27 mouse cellular contexts compared by ENCODE assay signal in the genomic region with DNA sequence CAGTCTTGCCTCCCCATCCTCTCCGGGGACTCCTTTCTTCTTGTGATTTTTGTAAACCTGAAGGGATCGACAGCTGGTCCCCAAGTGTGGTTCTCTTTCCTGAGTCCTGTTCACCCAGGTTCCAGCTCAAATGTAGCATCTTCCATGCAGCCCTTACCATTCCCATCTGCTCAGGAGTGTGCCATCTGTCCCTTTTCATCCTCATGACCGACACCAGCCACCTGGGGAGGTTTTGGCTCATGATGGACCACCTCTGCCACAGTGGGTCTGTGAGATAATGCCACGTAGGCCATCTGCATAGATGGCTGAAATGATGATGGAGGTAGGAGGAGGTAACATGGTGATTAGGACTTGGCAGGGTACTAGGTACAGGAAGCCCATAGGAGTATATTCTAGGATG. TPM values are rescaled to one million over a fixed set of nuclear protein-coding genes. Genes with fewer than 3 reads are reported as not detected.
"Had no signal": no experiment of that assay in that cellular context is flagged by ENCODE, and none has a peak within 500 bp of the region (broad histone marks: within the 10 kb centered on the region; RNA-seq: fewer than 3 reads in every experiment).

No protein-coding gene starts in this region.

- H3K4me2 ChIP-seq: kidney, embryonic 15.5 days; midbrain, embryonic 11.5 days; stomach, embryonic 15.5 days had no signal

- DNase-seq: kidney, postnatal 10 days; kidney, postnatal 36 days; liver, embryonic 13.5 days; lung, adult 2 months; lung, postnatal 14 days; lung, postnatal 4 days; midbrain, embryonic 14.5 days; right cerebral cortex, postnatal 25 days; spleen, adult 18-20 months; thymus, postnatal 25 days had no signal

- H3K27me3 ChIP-seq: kidney, embryonic 15.5 days; liver, embryonic 13.5 days; neural tube, embryonic 12.5 days; neural tube, embryonic 15.5 days; stomach, embryonic 15.5 days had no signal

- H3K9me3 ChIP-seq: kidney, embryonic 15.5 days; liver, embryonic 13.5 days; neural tube, embryonic 12.5 days; neural tube, embryonic 15.5 days; stomach, embryonic 15.5 days had no signal

- H3K27ac ChIP-seq: kidney, embryonic 15.5 days; neural tube, embryonic 12.5 days; neural tube, embryonic 15.5 days; stomach, embryonic 15.5 days had no signal

- H3K4me3 ChIP-seq: kidney, embryonic 15.5 days; neural tube, embryonic 12.5 days; neural tube, embryonic 15.5 days; stomach, embryonic 15.5 days had no signal

- H3K36me3 ChIP-seq: neural tube, embryonic 15.5 days; stomach, embryonic 15.5 days had no signal

- H3K9ac ChIP-seq: kidney, embryonic 15.5 days; liver, embryonic 13.5 days; neural tube, embryonic 12.5 days; neural tube, embryonic 15.5 days; stomach, embryonic 15.5 days had no signal

RNA-seq across cellular contexts. Expression of gene Cela3a, which starts 19.4 kb away (rescaled TPM):
- total RNA-seq: layer of hippocampus, adult 18-20 months; layer of hippocampus, postnatal 14 days; left cerebral cortex, postnatal 10 days; left cerebral cortex, postnatal 36 days; liver, adult 2 months; megakaryocyte progenitor cell, adult 5-6 weeks; megakaryocyte-erythroid progenitor cell, adult 5-6 weeks had no signal
- polyA plus RNA-seq: kidney, embryonic 15.5 days; limb, embryonic 11.5 days; limb, embryonic 14.5 days; liver, adult 2 months; liver, embryonic 13.5 days; liver, embryonic 16.5 days; lung, adult 2 months; lung, embryonic 16.5 days; midbrain, embryonic 11.5 days; midbrain, embryonic 14.5 days; neural tube, embryonic 12.5 days; neural tube, embryonic 15.5 days; thymus, postnatal 0 days had no signal

RNA-seq across cellular contexts. Expression of gene Cela3b, which starts 40.1 kb away (rescaled TPM):
- total RNA-seq: layer of hippocampus, adult 18-20 months; layer of hippocampus, postnatal 14 days; left cerebral cortex, postnatal 10 days; left cerebral cortex, postnatal 36 days; megakaryocyte progenitor cell, adult 5-6 weeks; megakaryocyte-erythroid progenitor cell, adult 5-6 weeks had no signal
- polyA plus RNA-seq: kidney, embryonic 15.5 days; limb, embryonic 11.5 days; lung, embryonic 16.5 days; midbrain, embryonic 11.5 days; midbrain, embryonic 14.5 days; neural tube, embryonic 12.5 days; neural tube, embryonic 15.5 days; thymus, postnatal 0 days had no signal
